Mouse (Mus musculus): ENCODE data around the gene Hbs1l. TPM values are rescaled to one million over a fixed set of nuclear protein-coding genes. Genes with fewer than 3 reads are reported as not detected.
"Not testable (repeated sequence)": the region's sequence is repeated elsewhere in the genome, so short reads cannot be mapped to it uniquely, and the experiment has no call there.

Gene Hbs1l
- total RNA-seq, 2 experiments from 2014 or later: 72.5 to 88.3 TPM

GRCm38 (mm10) chr10:21357986-21358385, 62.2 kb downstream of the Hbs1l start:
- no peak for ATAC-seq (replicated peaks; ENCODE audit: poor library complexity)

DNA sequence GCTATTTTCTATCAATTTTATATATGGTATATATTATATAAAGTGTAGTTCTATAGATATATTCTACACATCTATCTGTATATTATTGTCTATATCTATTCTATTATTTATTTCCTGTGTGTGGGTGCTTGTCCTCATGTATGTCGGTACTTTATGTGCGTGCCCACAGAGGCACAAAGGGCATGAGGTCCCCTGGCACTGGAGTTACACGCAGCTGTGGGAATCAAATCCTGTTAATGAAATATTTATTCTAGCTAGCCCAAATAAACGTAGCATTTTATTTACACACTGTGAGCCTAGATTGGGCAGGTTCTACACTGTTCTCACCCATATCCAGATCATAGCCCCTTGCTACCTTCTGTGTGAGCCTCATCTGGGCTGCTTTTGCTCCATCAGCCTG, 63.3 kb downstream of the Hbs1l start:
- ATAC-seq (replicated peaks; ENCODE audit: poor library complexity): no peak

- no peak for ATAC-seq (replicated peaks; ENCODE audit: poor library complexity)
Measured at GRCm38 (mm10) chr10:21361871-21362270, 66.1 kb downstream of the Hbs1l start.

DNA sequence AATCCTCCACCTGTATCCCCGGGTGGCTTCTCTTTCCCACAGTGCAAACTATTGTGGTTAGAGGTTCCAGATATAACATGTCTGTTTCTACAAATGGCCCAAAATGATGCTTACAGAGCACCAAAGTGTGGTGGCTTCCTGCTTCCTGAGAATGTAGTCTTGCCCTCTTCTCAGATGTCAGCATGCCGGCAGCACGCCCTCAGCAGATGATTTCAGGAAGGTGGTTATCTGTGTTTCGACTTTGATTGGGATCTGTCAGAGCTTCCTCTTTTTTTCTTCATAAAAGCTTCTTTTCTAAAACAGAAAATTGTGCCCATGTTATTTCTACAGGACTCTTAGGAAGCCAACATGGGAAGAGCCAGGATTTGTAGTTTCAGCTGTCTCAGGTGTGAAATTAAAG, 67.5 kb downstream of the Hbs1l start:
- ATAC-seq (replicated peaks; ENCODE audit: poor library complexity): peak; percentile 42; the same call in 1 of the 2 replicates

DNA sequence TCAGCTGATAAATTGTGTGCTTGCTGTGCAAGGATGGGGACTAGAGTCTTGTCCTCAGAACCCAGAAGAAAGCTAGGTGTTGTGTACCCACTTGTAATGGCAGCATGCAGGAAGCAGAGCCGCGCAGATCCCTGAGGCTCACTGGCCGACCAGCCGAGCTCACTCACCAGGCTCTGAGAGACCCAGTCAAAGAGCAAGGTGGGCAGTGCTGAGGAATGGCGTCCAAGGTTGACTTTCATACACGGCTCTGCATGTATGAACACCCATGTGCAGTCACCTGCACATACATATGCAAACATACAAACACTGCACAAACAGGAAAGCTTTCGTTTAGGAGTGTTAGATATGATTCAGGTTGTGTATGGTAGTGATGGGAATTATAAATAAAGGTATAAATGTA, 69.2 kb downstream of the Hbs1l start:
- ATAC-seq (replicated peaks; ENCODE audit: poor library complexity): no peak

GRCm38 (mm10) chr10:21365897-21366296, 70.1 kb downstream of the Hbs1l start:
- no peak for ATAC-seq (replicated peaks; ENCODE audit: poor library complexity)

GRCm38 (mm10) chr10:21366471-21366870, 70.7 kb downstream of the Hbs1l start:
- ATAC-seq (replicated peaks; ENCODE audit: poor library complexity): no peak

DNA sequence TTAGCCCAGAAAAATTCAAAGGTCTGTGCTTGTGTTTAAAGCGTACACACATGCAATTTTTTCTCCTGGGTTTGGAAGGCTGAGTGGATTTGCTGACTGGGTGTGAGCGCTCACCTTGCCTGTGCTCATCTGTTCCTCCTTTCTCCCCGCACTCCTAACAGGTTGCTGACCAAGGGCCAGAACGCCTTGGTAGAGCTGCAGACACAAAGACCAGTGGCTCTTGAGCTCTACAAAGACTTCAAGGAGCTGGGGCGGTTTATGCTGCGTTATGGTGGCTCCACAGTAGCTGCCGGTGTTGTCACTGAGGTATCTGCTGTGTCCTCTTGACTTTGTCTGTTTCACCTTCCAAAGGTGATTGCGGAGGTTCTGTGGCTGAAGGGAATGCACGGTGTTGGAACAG, 71.7 kb downstream of the Hbs1l start:
- no peak for ATAC-seq (replicated peaks; ENCODE audit: poor library complexity)

GRCm38 (mm10) chr10:21369586-21369985, 73.8 kb downstream of the Hbs1l start:
- no peak for ATAC-seq (replicated peaks; ENCODE audit: poor library complexity)

GRCm38 (mm10) chr10:21372271-21372670, 76.5 kb downstream of the Hbs1l start:
- no peak for ATAC-seq (replicated peaks; ENCODE audit: poor library complexity)

DNA sequence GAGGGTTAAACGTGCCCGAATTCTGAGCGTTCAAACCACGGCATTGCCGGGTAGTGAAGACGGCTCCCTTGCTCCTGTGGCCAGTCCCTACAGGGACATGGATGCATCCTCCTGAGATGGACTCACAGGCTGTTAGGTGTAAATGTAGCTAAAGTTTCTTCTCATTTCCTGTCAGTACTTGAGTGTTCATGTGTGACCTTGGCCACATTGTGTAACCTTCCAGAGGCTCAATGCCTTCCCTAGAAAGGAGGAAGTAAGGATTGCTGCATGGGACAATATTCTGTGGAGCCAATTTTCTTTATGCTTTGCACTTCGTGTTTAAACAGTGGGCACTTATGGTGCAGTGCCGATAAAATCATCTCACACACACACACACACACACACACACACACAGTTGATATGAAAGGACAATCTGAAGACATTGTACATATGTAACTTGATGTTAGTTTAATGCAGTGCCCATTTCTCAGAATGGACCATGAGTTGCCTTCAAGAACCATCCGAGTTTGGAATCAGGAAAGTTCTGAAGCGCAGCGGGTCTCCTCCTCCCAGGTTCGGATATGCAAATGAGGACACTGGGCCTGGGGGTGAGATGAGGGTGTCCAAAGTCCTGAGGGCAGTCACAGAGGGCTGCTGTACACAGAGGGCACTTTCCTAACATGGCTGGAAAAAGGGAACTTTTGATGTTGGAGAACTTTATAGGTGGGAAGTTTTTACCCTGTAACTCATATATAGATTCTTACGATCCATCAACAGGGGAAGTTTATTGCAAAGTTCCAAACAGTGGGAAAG, 81.1 kb downstream of the Hbs1l start, which contains the start of gene Aldh8a1:
Aldh8a1 (plus strand) TSS at position 610 of the 792 bp plus-strand sequence.
- peak; percentile 72 for ATAC-seq (replicated peaks; ENCODE audit: poor library complexity)

GRCm38 (mm10) chr10:21378196-21378944, 82.6 kb downstream of the Hbs1l start:
- ATAC-seq (replicated peaks; ENCODE audit: poor library complexity): peak; percentile 87

GRCm38 (mm10) chr10:21382914-21383313, 87.1 kb downstream of the Hbs1l start:
- ATAC-seq (replicated peaks; ENCODE audit: poor library complexity): peak; percentile 81

DNA sequence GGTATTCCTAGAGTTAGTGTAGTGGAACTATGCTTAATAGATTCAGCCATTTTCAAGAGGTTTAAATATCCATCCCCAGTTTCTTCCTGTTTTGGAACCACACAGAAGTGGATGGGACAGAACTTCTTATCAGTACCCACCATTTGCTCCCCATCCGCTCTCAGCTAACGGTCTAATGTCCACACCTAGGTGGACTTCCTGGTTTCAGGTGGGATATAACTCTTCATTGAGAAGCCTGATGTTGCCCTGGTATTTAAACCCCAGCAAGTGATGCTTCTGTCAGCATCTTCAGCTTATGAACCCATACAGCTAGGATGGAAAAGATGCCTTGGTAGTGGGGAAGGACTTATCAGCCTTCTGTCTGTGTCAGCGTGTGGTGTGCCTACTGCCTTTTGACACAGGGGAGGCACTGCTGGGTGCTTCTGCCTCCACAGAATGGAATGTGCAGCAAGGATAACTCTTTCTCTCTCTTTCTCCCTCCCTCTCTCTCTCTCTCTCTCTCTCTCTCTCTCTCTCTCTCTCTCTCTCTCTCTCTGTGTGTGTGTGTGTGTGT, 89.4 kb downstream of the Hbs1l start:
- peak; percentile 52 for ATAC-seq (replicated peaks; ENCODE audit: poor library complexity)

GRCm38 (mm10) chr10:21389075-21389474, 93.3 kb downstream of the Hbs1l start:
- no peak for ATAC-seq (replicated peaks; ENCODE audit: poor library complexity)

GRCm38 (mm10) chr10:21390440-21390839, 94.7 kb downstream of the Hbs1l start:
- no peak for ATAC-seq (replicated peaks; ENCODE audit: poor library complexity)

DNA sequence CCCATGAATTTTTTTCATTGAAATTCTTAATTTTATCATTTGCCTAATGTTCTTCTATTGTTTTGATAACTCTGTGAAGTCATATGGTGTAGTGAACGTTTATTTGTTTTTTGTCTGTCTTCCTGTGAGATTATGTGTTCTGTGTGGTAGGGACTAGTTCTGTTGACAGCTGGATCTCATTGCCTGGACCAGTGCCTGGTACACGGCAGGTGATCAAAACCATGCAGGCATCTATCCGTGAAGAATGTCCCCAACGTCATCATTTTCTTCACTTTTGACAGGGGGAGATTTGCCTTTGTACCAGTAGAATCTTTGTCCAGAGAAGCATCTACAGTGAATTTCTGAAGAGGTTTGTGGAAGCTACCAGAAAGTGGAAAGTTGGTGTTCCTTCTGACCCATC, 95.5 kb downstream of the Hbs1l start:
- no peak for ATAC-seq (replicated peaks; ENCODE audit: poor library complexity)

- ATAC-seq (replicated peaks; ENCODE audit: poor library complexity): peak; percentile 57
Measured at GRCm38 (mm10) chr10:21393390-21393789, 97.6 kb downstream of the Hbs1l start.

DNA sequence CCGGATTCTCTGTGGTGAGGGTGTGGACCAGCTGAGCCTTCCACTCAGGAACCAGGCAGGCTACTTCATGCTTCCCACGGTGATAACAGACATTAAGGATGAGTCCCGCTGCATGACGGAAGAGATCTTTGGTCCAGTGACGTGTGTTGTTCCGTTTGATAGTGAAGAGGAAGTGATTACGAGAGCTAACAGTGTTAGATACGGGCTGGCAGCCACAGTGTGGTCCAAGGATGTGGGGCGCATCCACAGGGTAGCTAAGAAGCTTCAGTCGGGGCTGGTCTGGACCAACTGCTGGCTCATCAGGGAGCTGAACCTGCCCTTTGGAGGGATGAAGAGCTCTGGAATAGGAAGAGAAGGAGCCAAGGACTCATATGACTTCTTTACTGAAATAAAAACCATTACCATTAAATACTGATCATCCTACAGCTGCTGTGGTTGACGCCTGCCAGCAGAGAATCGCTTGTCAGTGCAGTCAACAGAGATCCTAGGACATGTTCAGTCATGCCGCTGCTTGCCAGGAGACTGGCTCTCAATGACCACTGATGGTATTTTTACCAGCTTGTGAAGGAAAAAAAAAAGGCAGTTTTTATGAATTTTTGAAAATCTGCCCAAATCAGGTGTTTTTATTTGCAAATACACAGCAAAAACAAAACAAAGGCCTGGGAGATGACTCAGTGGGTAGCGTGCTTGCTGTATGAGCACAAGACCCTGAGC, 99.8 kb downstream of the Hbs1l start:
- ATAC-seq (replicated peaks; ENCODE audit: poor library complexity): peak; percentile 57

DNA sequence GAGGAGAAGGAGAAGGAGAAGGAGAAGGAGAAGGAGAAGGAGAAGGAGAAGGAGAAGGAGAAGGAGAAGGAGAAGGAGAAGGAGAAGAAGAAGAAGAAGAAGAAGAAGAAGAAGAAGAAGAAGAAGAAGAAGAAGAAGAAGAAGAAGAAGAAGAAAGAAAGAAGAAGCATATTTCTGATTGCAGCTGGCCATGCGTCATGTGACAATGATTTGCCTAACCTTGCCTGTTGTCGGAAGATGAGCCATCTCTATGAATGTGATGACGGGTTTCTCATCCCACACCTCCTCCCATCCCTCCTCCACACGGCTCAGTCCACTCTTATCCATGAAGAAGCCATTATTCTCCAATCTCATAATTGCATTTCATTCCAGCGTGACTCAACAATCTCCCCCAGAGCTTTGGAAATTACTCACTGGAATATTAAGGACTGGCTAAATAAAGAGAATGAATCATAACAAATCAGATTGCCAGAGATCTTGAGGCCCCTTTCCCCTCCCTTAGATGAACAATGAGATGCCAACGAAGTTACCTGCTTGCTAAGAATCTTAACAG, 103.2 kb downstream of the Hbs1l start:
- not testable (repeated sequence) for ATAC-seq (replicated peaks; ENCODE audit: poor library complexity)

- no peak for ATAC-seq (replicated peaks; ENCODE audit: poor library complexity)
Measured at GRCm38 (mm10) chr10:21399622-21400021, 103.8 kb downstream of the Hbs1l start.
